Mouse (Mus musculus): ENCODE measurements around the gene Best2. TPM values are rescaled to one million over a fixed set of nuclear protein-coding genes. Genes with fewer than 3 reads are reported as not detected.

Best2 gene
- polyA plus RNA-seq, 1 experiment from 2014 or later: not detected

DNA sequence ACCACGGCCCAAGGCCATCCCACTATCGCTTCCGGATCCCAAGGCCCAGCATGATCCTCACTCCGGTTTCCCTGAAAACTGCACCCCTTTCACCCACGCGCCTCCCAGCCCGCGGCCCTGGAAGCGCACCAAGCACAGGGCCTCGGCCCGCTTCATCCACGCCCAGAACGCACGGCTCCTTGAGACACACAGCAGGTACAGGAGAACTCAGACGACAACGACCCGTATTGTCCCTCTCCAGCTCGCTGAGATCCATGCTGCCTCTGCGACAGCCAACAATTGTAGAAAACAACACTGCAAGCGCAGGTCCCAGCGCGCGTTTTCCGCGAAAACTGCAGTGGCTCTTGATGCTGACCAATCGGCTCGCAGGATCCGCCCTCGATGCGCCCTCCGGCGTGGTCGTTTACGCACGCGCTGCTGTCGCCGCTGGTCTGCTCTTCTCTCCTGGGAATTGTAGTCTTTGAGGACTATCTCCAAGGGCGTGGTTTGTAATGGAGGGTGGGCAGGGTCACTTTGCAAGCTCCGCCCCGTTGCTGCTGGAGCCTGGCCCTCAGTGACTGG lies 48.5 kb downstream of the Best2 start:
- Histone ChIP-seq H3K36me3 (replicated peaks) (peaks cover 42% of the 10 kb centered on the region), H3K27me3 (no peaks in the 10 kb centered on the region), H3K4me2 (peak overlapping the region; percentile 99), H3K4me1 (replicated peaks) (peaks cover 58% of the 10 kb centered on the region), H3K27ac (replicated peaks) (peak overlapping the region; percentile 97), H3K4me3 (replicated peaks) (peak overlapping the region; percentile 85), H3K9ac (peak overlapping the region; percentile 76), H3K9me3 (replicated peaks) (no peaks in the 10 kb centered on the region)
- ATAC-seq (ENCODE audit: insufficient read depth): peak; percentile 70
- WGBS (ENCODE audit: insufficient replicate concordance): under 1% methylated on average over 41 of the region's 41 CpGs

DNA sequence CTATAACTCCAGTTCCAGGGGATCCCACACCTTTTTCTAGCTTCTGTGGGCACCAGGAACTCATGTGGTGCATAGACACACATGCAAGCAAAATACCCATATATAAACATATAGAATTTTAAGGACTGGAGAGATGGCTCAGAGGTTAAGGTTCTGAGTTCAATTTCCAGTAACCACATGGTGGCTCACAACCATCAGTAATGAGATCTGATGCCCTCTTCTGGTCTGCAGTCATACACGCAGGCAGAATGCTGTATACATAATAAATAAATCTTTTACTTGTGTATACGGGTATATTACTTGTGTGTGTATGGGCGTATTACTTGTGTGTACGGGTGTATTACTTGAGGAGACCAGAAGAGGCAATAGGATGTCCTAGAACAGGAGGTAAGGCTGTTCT lies 50.4 kb downstream of the Best2 start:
- Histone ChIP-seq H3K27me3 (no peaks in the 10 kb centered on the region), H3K36me3 (replicated peaks) (peaks cover 52% of the 10 kb centered on the region), H3K4me3 (replicated peaks) (peak overlapping the region; percentile 85; the same call in 1 of the 2 replicates), H3K9me3 (replicated peaks) (no peaks in the 10 kb centered on the region), H3K4me1 (replicated peaks) (peaks cover 49% of the 10 kb centered on the region), H3K27ac (replicated peaks) (no peak overlapping the region), H3K9ac (no peak overlapping the region), H3K4me2 (peak overlapping the region; percentile 99)
- 71% methylated on average over 4 of the region's 4 CpGs for WGBS (ENCODE audit: insufficient replicate concordance)
- no peak for ATAC-seq (ENCODE audit: insufficient read depth)

DNA sequence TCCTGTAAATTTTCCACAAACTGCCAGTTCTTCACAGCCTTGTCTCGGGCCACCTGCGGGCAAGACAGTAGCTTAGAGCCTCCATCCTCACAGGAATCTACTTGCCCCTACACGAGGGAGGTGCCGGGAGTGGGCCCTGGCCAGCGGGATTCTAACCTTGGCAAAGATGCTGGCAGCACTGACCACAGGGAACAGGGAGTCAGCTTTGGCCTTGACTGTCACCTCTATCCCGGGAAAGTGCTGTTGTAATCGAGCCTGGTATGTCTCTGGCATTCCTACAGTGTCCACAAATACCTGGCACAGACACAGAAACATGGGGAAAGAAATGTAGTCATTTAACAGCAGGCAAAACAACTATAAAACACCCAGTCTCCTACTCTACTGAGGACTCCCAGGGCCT lies 54.5 kb downstream of the Best2 start:
- WGBS (ENCODE audit: insufficient replicate concordance): 85% methylated on average over 7 of the region's 7 CpGs
- ATAC-seq (ENCODE audit: insufficient read depth): no peak
- Histone ChIP-seq H3K9ac (no peak overlapping the region), H3K4me1 (replicated peaks) (peaks cover 10% of the 10 kb centered on the region), H3K4me2 (no peak overlapping the region), H3K27me3 (no peaks in the 10 kb centered on the region; the same call in 1 of the 2 replicates), H3K27ac (replicated peaks) (no peak overlapping the region), H3K4me3 (replicated peaks) (no peak overlapping the region), H3K36me3 (replicated peaks) (peaks cover 75% of the 10 kb centered on the region), H3K9me3 (replicated peaks) (no peaks in the 10 kb centered on the region)

Small RNAs within 50 kb of the gene (microRNA-seq; reads per million reads assigned to microRNA genes)
- 1.3 reads per million for gene Mir7070

Other genes starting within 250 kb of the Best2 start
- gene Nfix, start 214.2 kb downstream of the Best2 start, polyA plus RNA-seq (2015; fragmentation: Nextera tagmentation; extraction: Ambion mirVana): 2.1 and 2.8 TPM in 2 replicates
- gene Dand5, start 191.7 kb downstream of the Best2 start, polyA plus RNA-seq (2015; fragmentation: Nextera tagmentation; extraction: Ambion mirVana): 2.9 and 3.4 TPM in 2 replicates
- gene Gadd45gip1, start 183.0 kb downstream of the Best2 start, polyA plus RNA-seq (2015; fragmentation: Nextera tagmentation; extraction: Ambion mirVana): 42.4 and 44.9 TPM in 2 replicates
- 293 and 323 TPM in 2 replicates for gene Rad23a, start 173.9 kb downstream of the Best2 start, polyA plus RNA-seq (2015; fragmentation: Nextera tagmentation; extraction: Ambion mirVana)
- 471 and 504 TPM in 2 replicates for gene Calr, start 167.6 kb downstream of the Best2 start, polyA plus RNA-seq (2015; fragmentation: Nextera tagmentation; extraction: Ambion mirVana)
- 58.8 and 61.9 TPM in 2 replicates for gene Farsa, start 157.5 kb downstream of the Best2 start, polyA plus RNA-seq (2015; fragmentation: Nextera tagmentation; extraction: Ambion mirVana)
- gene Syce2, start 142.4 kb downstream of the Best2 start, polyA plus RNA-seq (2015; fragmentation: Nextera tagmentation; extraction: Ambion mirVana): 50.1 and 55.0 TPM in 2 replicates
- gene Gcdh, start 120.6 kb downstream of the Best2 start, polyA plus RNA-seq (2015; fragmentation: Nextera tagmentation; extraction: Ambion mirVana): 55.1 and 67.9 TPM in 2 replicates
- 443 and 534 TPM in 2 replicates for gene Klf1, start 112.6 kb downstream of the Best2 start, polyA plus RNA-seq (2015; fragmentation: Nextera tagmentation; extraction: Ambion mirVana)
- 11.4 and 12.7 TPM in 2 replicates for gene Dnase2a, start 106.0 kb downstream of the Best2 start, polyA plus RNA-seq (2015; fragmentation: Nextera tagmentation; extraction: Ambion mirVana)
- 0.06 and 0.23 TPM in 2 replicates for gene Mast1, start 77.2 kb downstream of the Best2 start, polyA plus RNA-seq (2015; fragmentation: Nextera tagmentation; extraction: Ambion mirVana)
- 0.18 and 0.40 TPM in 2 replicates for gene Rtbdn, start 67.5 kb downstream of the Best2 start, polyA plus RNA-seq (2015; fragmentation: Nextera tagmentation; extraction: Ambion mirVana)
- gene Gm49661, start 45.1 kb downstream of the Best2 start, polyA plus RNA-seq (2015; fragmentation: Nextera tagmentation; extraction: Ambion mirVana): not detected in 2 replicates
- gene Prdx2, start 44.9 kb downstream of the Best2 start, polyA plus RNA-seq (2015; fragmentation: Nextera tagmentation; extraction: Ambion mirVana): 1,960 and 2,082 TPM in 2 replicates
- 101 TPM in 2 replicates for gene Rnaseh2a, start 44.8 kb downstream of the Best2 start, polyA plus RNA-seq (2015; fragmentation: Nextera tagmentation; extraction: Ambion mirVana)
- 18.2 and 22.1 TPM in 2 replicates for gene Junb, start 35.8 kb downstream of the Best2 start, polyA plus RNA-seq (2015; fragmentation: Nextera tagmentation; extraction: Ambion mirVana)
- 6.5 and 8.6 TPM in 2 replicates for gene Hook2, start 23.9 kb downstream of the Best2 start, polyA plus RNA-seq (2015; fragmentation: Nextera tagmentation; extraction: Ambion mirVana)
- 59.7 and 59.9 TPM in 2 replicates for gene Asna1, start 10.8 kb upstream of the Best2 start, polyA plus RNA-seq (2015; fragmentation: Nextera tagmentation; extraction: Ambion mirVana)
- 59.8 and 63.4 TPM in 2 replicates for gene Trir, start 12.3 kb upstream of the Best2 start, polyA plus RNA-seq (2015; fragmentation: Nextera tagmentation; extraction: Ambion mirVana)
- gene Tnpo2, start 22.4 kb upstream of the Best2 start, polyA plus RNA-seq (2015; fragmentation: Nextera tagmentation; extraction: Ambion mirVana): 19.3 and 20.5 TPM in 2 replicates
- 9.9 and 11.0 TPM in 2 replicates for gene Fbxw9, start 45.5 kb upstream of the Best2 start, polyA plus RNA-seq (2015; fragmentation: Nextera tagmentation; extraction: Ambion mirVana)
- 0.45 TPM in 1 of 2 replicates, not detected in the other for gene Gm5741, start 53.5 kb upstream of the Best2 start, polyA plus RNA-seq (2015; fragmentation: Nextera tagmentation; extraction: Ambion mirVana)
- 28.4 and 28.7 TPM in 2 replicates for gene Dhps, start 57.2 kb upstream of the Best2 start, polyA plus RNA-seq (2015; fragmentation: Nextera tagmentation; extraction: Ambion mirVana)
- gene Wdr83os, start 66.2 kb upstream of the Best2 start, polyA plus RNA-seq (2015; fragmentation: Nextera tagmentation; extraction: Ambion mirVana): 55.6 and 58.5 TPM in 2 replicates
- 21.6 and 26.5 TPM in 2 replicates for gene Wdr83, start 66.8 kb upstream of the Best2 start, polyA plus RNA-seq (2015; fragmentation: Nextera tagmentation; extraction: Ambion mirVana)
- gene Man2b1, start 68.7 kb upstream of the Best2 start, polyA plus RNA-seq (2015; fragmentation: Nextera tagmentation; extraction: Ambion mirVana): 29.9 and 33.2 TPM in 2 replicates
- gene Zfp791, start 108.6 kb upstream of the Best2 start, polyA plus RNA-seq (2015; fragmentation: Nextera tagmentation; extraction: Ambion mirVana): 2.1 and 2.8 TPM in 2 replicates
- not detected in 2 replicates for gene Cks1brt, start 137.4 kb upstream of the Best2 start, polyA plus RNA-seq (2015; fragmentation: Nextera tagmentation; extraction: Ambion mirVana)
- not detected in 2 replicates for gene Olfr371, start 211.5 kb upstream of the Best2 start, polyA plus RNA-seq (2015; fragmentation: Nextera tagmentation; extraction: Ambion mirVana)